Mouse (Mus musculus) layer of hippocampus, adult 9-10 months (tissue): Measurements from ENCODE around the gene Tbccd1.

Experiments
- DNase-seq: peaks from one replicate; pipeline ENCODE4 v3.0.0; 2022; ENCODE audit warnings: low spot score

Tbccd1 gene

DNA sequence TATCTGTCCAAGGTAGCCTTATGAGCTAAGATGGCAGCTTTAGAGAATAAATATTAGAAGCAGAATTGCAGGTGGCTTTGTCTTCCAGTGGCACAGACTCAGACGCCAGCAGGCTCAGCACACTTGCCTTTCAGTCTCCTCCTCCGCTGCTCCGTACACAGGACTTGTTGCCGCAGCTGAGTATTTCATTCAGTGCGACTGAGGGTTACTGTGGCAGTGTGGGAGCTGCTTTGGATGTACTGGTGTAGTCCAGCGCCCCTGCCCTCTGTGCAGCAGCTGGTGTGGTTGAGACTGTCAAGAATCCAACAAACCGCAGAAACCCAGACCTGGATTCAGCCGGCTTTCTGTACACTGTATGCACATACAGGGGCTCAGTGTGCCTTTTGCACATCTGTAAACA, 14.9 kb upstream of the Tbccd1 start:
- DNase-seq: no peak

DNA sequence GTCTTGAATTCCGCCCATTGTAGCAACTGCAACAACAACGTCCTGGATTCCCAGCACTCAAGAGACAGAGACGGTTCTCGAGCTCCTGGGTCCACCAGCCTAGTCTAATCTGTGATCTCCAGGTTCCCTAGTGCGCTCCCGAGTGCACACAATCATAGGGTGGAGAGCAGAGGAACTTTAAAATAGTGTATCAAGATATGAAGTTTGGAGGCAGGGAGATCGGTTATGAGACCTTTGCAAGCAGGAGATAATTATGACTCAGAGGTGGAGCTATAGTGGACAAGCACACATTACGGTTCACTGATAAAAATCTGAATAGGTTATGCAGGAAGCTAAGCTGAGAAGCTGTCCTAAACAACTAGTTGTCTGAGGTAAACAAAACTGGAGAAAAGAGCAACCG, 696 bp downstream of the Tbccd1 start:
- no peak for DNase-seq

DNA sequence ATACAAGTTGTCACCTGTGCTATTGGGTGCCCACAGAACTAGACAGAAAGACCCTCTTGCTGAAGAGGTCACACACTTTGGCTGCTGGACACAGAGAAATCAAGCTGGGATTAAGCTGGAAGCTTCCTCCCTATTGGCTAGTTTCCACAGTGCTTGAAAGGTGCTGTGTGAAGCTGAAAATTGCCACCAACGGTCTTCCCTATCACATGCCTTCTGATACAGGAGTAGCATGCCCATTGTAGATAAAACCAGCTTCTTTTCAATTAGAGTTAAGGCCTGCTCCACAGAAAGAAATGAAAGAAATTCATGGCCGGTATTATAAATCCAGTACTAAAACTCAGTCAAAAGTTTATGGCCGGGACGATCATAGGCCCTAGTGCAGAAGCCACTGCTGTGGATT, 4.8 kb downstream of the Tbccd1 start:
- DNase-seq: no peak

DNA sequence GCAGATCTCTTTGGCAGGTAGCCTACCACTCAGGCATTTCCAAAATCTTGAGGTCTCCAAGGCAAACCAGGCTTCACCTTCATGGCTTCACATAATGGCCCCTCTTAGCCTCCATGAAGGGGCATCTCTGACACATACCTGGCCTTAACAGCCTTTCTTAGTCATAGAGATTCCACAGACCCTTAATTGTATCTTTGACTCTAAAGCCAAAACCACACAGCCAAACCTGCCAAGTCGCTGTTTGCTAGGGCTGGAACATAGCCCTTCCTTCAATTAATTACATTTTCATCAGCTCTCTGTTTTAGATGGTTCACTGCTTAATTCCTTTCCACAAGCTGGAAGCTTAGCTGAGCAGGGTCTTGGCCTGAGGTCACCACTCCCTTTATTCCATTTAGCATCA, 9.1 kb downstream of the Tbccd1 start:
- no peak for DNase-seq

DNA sequence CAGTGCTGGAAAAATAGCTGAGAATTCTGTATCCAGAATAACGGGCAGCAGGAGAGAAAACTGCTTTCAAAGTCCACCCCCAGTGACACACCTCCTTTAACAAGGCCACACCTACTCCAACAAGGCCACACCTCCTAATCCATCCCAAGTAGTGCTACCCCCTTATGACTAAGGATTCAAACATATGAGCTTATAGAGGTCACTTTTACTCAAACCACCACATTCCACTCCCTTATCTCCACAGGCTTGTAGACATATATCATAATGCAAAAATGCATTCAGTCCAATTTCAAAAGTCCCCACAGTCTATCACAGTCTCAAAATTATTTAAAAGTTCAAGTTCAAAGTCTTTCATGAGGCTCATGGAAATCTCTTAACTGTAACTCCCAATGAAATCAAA, 9.8 kb downstream of the Tbccd1 start:
- DNase-seq: no peak

DNA sequence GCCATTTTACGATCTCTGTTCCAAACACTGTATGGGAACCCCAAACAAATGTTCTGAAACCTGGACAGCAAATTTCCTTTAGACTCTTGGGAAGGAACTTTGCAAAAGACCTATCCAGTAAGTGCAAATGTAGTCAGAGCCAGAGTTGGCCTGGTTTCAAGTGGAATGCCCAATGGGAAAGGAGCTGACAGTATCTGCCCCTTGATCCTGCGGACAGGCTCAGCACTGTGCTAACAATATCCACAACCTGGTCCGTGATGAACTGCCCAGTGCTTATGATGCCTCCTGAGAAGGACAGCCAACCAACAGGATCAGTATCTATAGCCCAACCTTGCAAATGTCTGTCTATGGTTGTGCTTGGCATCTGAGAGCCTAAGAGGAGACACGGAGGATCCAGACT, 12.0 kb downstream of the Tbccd1 start:
- no peak for DNase-seq

DNA sequence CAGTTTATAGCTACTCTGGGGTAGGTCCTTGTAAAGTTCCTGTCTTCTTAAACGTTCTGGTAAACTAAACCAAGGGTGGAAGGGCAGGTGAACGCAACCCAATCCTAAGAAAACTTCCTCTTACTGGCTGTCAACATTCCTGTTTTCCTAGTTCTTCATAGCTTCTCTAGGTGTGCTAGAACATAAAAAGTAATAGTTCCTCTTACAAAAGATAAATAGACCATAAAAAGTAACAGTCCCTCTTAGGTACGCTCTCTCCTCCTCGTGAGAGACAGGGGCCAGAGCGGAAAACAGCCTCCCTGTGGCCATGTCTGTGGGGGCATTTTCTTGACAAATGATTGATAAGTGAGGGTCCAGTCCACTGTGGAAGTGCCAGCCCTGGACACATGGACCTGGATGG, 12.6 kb downstream of the Tbccd1 start:
- no peak for DNase-seq

DNA sequence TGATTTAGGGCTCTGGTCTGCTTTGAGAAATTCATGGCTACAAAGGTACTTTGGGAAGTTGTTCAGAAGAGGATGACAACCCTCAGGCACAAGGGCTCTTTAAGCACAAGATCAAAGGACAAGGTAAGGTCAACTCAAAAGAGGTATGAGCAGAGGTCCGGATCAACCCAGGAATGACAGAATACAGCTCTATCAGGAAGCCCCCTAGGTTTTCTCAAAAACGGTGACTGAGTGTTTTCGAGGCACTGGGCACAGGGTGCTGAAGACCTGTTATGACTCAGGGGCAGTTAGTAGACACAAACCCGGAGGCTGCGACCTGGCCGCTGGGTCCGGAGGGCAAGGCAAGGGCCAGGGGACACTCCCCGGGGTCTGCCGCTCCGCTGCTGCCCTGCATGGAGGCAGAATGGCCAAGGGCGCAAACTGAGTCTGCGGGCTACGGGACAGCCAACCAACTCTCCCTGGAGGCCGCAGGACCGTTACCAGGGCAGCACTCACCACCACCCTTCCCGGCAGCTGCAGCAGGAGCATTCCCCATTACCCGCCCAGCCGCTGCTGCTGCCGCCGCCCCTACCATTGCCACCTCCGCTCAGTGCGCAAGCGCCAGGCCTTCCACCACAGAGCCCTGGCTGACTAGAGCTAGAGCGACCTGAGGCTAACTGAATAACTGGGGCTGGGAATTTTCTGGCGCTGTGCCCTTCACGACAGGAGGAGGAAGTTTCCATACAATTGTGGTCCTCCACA, 13.2 kb downstream of the Tbccd1 start:
- DNase-seq: no peak

DNA sequence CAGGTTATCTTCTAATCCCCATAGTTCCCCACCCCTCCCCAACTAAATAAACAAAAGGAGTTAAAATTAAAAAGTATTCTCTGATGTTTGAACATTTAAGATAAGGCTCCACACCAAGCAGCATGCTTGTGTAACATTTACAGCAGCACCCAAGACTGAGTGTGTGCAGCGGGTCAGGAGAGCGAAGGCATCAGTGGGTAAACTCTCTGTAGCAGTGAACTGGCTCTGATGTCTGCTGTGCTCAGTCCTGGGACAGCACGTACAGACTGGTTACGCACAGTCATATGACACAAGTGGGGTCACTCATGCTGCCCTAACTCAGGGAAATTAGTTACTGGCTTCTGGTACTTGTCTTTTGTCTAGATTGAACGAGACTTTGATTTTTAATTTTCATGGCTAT, 14.6 kb downstream of the Tbccd1 start:
- DNase-seq: no peak

DNA sequence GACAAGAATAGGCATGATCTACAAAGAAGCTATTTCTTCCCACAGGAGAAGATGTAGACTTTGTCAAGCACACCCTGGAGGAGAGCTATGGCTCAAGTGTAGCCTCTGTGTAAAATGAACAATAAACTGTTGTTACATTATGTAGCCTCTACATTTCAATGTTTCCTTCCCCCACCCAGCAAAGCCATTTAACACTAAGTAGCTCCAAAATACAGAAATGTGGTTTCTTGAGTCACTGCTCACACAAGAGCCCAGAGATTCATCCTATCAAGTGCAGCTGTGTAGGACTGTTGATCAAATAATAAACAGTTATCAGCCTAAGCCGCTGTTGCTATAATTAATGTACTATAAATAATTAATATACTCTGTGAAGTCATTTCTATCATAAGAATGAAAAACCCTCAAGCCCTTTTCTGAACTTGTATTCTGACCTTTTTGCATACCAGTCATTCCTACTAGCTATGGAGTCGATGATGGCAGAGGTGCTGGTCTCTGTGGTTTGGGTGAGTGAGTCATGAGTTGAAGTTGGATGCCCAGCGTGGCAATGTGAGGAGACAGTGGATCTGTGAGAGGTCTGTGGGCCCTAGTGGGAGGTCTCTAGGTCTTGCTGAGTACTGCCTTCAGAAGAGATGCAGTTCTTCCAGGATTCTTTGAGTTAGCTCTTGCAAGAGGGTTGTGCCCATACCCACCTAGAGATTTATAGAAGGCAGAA, 18.2 kb downstream of the Tbccd1 start:
- no peak for DNase-seq

DNA sequence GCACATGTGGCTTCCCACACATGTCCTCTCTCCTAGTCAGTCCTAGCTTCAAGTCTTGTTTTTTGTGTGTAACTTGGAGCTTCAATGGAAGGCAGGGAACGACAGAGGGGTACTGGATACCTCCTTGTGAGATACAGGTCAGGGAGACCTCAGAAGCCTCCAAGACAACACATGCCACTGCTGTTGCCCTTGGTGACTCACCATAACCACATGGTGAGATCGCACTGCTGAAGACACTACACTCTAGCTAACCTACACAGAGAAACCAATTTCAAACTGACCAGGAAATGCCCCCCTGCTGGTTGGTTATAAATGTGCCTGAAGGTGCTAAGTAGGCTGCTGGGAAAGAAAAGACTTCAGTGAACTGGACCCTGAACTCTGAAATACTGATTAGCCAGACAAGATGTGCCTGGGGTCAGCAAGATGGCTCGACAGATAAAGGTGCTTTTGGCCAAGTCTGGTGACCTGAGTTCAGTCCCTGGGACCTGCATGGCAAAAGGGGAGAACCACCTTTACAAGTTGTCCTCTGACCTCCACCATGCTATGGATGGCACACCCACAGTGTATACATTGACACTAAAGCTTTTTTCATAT, 24.4 kb downstream of the Tbccd1 start:
- DNase-seq: no peak

DNA sequence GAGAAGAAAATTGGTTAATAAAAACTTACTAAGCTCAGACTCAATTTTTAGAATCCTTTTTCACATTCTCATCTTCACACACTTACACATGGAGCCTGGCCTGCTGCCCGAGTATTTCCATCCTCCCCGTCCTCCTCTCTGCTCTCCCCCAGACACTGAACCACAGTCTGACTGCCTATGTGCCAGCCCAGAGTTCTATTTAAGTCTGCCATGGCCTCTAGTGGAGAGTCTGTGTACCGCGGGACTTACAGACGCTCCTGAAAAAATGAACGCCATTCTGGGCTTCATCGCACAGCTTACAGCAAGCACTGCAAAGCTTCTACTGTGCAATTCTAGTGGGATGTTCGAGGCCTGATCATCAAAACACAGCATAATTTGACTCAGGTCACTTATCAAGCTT, 36.7 kb downstream of the Tbccd1 start:
- no peak for DNase-seq

DNA sequence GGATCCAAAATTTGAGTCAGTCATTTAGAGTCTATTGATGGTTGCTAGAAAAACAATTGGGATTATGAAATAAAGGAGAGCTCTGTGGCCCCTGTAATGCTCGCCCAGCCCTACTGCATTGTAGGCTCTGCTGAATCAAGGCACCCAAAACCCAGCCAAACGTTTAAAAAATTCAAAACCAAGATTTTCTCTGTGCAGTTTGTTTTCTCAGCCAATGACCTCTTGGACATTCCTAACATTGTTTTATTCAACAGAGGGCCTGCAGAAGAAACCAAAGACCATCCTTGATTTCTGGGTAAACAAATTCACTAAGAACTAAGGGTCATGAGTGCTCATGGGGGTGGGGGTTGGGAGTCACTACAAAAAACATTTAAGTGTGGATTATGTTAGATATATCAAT, 46.0 kb downstream of the Tbccd1 start, which contains the start of gene Crygs:
Crygs (minus strand) TSS at position 101 of the 400 bp plus-strand sequence.
- DNase-seq: no peak

DNA sequence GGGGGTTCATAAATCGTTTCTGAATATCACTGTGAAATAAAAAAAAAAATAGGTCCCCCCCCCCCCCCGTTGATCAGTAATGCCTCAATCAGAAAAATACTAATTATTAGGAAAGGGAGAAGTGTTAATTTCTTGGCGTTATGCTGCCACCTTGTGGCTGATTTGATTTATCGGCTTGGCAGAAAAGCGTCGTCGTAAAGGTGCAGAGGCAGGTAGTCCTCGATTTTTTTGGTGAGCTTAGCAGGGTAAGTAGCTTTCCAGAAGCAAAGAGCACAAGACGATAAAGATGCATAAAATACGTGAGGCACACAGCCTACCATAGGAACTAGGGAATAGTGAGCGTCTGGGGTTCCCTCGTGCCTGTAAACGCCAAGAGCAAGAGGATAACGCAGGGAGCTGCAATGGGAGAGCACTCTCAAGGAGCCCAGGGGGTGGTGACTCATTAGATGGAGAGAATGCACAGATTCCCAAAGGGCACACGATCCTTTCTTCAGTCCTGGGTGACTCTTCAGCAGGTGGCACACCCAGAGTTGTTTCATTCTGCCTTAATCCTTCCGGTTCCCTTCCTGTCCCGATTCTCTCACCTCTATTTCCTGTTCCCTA, 49.9 kb downstream of the Tbccd1 start:
- peak; percentile 55 for DNase-seq

DNA sequence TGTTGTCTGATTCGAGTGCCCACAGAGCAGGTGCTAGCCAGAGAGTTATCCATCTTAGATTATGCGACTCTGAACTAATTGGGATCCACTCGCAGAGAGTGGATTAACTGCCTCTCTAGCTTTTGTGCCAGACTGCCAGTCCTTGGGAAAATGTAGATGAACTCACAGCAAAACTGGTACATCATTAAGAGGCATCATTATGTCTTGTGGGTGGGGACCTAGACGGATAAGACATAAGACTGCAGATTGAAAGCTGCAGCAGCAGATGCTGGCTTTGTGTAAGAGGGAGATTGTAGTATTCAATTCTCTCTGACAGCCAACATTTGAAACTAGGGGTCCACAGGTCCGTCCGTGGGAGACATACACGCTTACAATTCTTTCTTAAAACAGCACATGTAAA, 54.7 kb downstream of the Tbccd1 start:
- no peak for DNase-seq

DNA sequence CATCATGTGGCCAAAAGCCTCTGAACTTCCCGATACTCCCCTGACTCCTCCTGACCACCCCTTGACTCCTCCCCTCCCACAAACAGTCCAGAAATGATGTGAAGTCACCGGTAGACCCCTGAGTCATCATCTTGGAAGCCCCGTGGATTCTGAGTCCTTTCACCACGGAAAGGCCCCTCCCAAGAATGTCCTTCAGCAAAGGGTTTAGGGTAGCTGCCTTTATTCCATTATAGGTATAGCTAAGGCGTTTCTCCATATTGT, 56.7 kb downstream of the Tbccd1 start:
- DNase-seq: no peak

DNA sequence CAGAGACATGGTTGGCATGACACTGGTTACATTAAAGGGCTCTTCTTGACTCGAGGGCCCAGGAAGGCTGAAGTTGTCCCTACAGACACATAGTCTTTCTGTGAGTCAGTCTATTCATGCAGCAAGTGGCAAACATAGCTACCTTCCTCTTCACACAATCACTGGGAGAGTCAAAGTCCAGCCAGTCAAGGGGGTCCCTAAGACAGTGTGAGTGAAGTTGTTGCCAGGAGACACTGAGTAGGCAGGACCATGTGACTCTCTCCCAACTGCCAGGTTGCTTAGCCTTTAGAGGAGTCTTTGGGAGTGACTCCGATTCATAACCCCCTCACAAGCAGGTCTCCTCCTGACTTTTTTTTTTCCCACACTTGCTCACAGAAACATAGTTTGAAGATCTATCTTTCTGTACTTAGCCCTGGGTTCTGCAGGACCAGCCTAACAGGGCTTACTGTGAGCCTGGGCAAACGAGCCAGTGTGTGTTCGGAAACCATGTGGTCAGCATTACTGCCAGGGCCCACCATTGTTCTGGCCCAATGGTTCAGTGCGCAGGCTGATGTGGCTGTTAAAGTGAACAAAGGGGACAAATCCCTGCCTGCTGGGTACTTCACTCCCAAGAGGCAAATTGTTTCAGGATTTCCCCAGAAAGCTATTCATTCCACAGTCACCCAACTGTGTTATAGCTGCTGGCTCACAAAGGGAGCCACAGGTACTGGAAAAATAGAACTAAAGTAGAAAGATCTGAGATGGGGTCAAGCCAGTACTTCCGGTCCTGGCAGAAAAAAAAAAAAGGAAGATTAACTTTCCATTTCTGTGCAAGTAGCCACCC, 57.2 kb downstream of the Tbccd1 start:
- DNase-seq: no peak

DNA sequence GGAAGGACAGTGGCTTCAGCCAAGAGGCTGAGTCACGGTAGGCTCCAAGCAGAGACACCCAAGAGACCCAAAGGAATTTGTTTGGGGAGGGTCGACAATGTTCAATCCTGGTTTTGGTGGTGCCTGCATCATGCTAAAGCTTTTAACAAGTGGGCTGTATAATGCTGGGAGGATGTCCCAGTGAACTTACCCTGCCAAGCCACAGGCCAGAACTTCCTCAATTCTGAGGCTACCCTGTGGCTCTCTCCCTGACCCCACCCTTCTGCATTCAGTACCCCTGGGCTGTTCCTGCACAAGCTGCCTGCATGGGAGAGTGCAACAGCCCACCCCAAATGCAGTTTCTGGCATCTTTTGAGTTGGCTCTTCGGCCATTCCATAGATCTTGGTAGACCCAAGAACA, 58.9 kb downstream of the Tbccd1 start:
- DNase-seq: no peak

DNA sequence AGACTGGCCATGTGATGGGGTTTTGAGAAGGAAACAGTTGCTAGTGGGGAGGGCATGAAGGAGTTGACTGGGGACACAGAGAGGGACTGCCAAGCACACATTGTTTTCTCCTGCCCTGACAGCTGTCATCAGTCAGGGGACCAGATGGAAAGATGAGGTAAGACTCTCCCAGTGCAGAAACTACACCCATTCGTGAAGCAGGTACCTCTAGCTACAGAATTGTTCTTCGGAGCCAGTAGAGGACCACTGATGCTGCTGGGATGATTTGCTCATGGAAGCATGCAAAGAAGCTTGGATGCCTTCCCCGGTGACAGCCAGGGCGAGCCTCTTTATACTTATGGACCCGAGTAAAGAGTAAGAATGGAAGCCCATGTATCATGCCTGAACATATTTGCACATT, 59.9 kb downstream of the Tbccd1 start:
- DNase-seq: no peak

DNA sequence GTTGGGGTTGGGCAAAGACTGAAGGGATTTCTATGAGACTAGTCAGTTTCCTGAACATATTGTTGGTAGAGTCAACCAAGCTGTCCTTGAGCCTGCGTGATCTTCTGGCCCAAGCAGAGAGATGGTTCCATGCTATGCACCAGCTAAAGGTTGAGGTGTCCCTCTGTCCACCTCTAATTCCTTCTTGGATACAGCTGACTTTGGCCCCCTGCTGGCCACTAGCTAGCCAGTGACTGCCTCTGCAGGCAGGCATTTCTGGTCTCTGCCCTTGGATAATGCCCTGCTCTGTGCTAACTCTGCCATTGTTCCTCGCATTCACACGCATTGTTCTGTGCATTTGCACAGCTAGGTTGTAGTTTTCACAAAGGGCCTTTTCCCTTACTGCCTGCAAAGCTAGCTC, 62.0 kb downstream of the Tbccd1 start:
- DNase-seq: no peak

DNA sequence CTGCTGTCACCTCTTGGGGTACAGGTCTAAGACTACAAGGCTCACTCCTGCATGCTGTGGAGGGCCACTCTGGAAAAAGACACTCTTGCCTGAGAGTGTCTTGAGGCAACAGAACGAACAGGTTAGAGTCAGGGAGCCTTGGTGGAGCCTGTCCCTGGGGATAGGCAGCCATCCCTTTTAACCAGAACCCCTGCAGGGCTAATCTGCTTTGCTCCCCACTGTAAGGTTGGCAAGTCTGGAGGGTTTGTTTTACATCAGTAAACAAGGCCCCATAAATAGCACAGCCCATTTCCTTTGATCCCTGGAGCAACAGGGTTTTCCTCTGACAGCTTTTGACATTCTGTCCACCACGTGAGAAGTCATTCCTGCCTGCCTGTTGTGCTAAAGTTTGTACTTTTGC, 66.2 kb downstream of the Tbccd1 start:
- no peak for DNase-seq

DNA sequence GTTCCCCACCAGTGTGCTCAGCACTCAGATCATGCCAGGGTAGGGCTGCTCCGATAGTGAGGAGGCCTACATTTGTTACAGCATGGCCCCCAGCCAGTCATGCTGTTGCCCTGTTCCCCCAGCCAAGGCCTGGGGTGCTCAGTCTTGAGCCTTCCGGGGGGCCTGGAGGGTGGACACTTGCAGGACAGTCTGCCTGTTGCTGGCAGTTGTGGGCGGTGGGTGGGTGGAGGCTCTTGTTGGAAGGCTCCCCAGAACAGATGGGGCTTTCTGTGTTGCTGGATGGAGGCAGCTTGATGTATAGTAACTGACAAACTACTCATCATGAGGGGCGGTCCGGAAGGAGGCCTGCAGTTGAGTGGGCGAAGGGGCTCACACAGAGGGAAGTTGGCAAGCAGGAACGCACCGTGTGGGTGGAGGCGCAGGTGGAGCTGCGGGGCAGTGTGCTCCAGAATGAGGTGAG, 67.5 kb downstream of the Tbccd1 start:
- DNase-seq: peak; percentile 63
